Mouse (Mus musculus) testis, adult 2 months (tissue): Measurements from ENCODE around the gene Il2rg. TPM values are rescaled to one million over a fixed set of nuclear protein-coding genes. Genes with fewer than 3 reads are reported as not detected.

Source experiments
- H3K27ac ChIP-seq: fragments of 200-500 bp; 2 replicates; pipeline ENCODE4 v1.5.1; 2012; ENCODE audit warnings: low read depth, low read length; ENCODE audit not compliant: control insufficient read depth, insufficient read depth
- H3K27me3 ChIP-seq: fragments of 200-500 bp; 2 replicates; pipeline ENCODE4 v1.6.1; 2012; ENCODE audit warnings: mild to moderate bottlenecking, low read length, moderate library complexity; ENCODE audit not compliant: control insufficient read depth, insufficient read depth
- H3K36me3 ChIP-seq: fragments of 200-500 bp; 2 replicates; pipeline ENCODE4 v1.6.1; 2012; ENCODE audit warnings: mild to moderate bottlenecking, low read length; ENCODE audit not compliant: control insufficient read depth, insufficient read depth
- H3K4me1 ChIP-seq: fragments of 200-500 bp; 2 replicates; pipeline ENCODE4 v1.6.1; 2012; ENCODE audit warnings: low read length; ENCODE audit not compliant: control insufficient read depth, insufficient read depth
- H3K4me3 ChIP-seq: fragments of 200-500 bp; 2 replicates; pipeline ENCODE4 v1.5.1; 2012; ENCODE audit warnings: low read depth, mild to moderate bottlenecking, low read length, moderate library complexity, mixed read lengths; ENCODE audit not compliant: control insufficient read depth
- CTCF ChIP-seq: fragments of 200-500 bp; IDR thresholded peaks from 2 replicates; pipeline ENCODE4 v1.5.1; 2012; ENCODE audit warnings: low read depth, mild to moderate bottlenecking, inconsistent platforms, low read length, moderate library complexity; ENCODE audit not compliant: control insufficient read depth, insufficient read depth, insufficient replicate concordance
- POLR2A ChIP-seq: fragments of 200-500 bp; IDR thresholded peaks from 2 replicates; pipeline ENCODE4 v1.6.1; 2012; ENCODE audit warnings: low read depth, mild to moderate bottlenecking, inconsistent platforms, low read length, moderate library complexity; ENCODE audit not compliant: control insufficient read depth
- polyA plus RNA-seq: library from polyadenylated mRNA; depleted of rRNA; stranded (reverse); fragments of >200 nt; gene quantifications from 2 replicates; pipeline ENCODE4 v1.2.3, GENCODE M21; 2012

Gene Il2rg
- polyA plus RNA-seq, 1 experiment: 0.44 TPM

DNA sequence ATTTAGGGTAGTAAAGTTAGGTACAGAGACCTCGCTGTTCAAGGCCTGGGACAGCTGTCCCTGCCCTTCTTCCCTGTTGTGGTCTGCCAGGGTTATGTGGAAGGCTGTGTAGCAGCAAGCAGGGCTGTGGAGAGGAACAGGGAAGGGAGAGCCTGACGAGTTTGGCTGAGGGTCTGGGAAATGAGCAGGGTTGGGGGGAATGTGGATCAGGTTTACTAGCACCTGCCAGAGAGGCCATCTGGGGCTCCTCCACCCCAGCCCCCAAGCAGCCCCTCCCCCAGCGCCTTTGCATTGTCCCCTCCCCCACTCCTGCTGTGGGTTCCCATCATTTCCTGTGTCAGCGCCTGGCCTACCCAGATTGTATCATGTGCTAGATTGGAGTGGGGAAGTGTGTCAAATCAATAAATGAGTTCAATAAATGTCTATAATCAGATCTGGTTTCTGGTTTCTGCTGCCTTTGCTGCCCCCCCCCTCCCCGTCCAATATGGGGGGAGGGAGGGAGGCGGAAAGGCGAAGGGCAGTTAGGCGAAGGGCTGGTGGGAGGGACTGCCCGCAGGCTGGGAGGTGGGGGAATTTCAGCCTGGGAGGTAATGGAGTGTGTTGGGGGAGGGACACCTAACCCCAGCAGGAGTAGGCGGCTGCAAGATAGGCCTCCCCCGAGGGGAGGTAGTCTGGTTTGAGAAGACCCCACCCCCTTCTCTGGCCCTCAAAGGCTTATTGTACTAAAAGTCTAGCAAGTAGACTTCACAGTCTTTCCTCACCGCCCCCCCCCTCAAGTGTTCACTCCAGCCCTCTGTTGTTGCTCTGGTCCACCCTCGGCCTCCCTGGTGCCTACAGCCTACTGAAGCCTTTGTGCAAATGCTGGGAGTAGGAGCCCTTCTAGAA, 7.4 kb downstream of the Il2rg start:
- H3K4me3 ChIP-seq: no peak overlapping the region
- no peak overlapping the region for H3K27ac ChIP-seq
- H3K27me3 ChIP-seq: no peaks in the 10 kb centered on the region
- H3K4me1 ChIP-seq: no peaks in the 10 kb centered on the region; the same call in 1 of the 2 replicates
- no peak for TF ChIP-seq POLR2A
- TF ChIP-seq CTCF: no peak
- no peaks in the 10 kb centered on the region for H3K36me3 ChIP-seq

DNA sequence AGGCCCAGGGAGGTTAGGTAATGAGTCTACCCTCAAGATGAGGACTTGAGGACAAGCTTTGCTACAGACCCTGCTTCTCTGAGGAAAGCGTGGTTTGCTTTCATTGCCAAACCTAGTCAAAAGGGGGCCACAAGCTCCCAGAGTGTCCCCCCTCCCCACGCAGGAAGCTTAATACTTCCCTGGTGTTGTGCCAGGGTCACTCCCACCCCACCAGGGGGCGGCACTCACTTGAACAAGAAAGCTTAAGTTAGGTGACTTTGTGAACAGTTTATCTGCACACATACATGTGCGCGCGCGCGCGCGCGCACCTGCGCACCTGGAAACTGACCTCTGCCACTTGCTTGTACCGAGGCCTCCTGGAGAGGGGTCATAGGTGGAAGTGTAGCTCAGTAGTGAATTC, 11.5 kb downstream of the Il2rg start:
- no peaks in the 10 kb centered on the region for H3K36me3 ChIP-seq
- H3K27ac ChIP-seq: no peak overlapping the region
- H3K4me3 ChIP-seq: no peak overlapping the region
- H3K4me1 ChIP-seq: peaks cover 2% of the 10 kb centered on the region; the same call in 1 of the 2 replicates
- no peaks in the 10 kb centered on the region for H3K27me3 ChIP-seq
- TF ChIP-seq POLR2A (no peak), CTCF (no peak)

- Histone ChIP-seq H3K4me3 (peak overlapping the region; percentile 91), H3K4me1 (peaks cover 2% of the 10 kb centered on the region; the same call in 1 of the 2 replicates), H3K36me3 (no peaks in the 10 kb centered on the region), H3K27ac (peak overlapping the region; percentile 24), H3K27me3 (no peaks in the 10 kb centered on the region)
- no peak for TF ChIP-seq POLR2A
- TF ChIP-seq CTCF: no peak
Measured at GRCm38 (mm10) chrX:101254740-101255139, 13.3 kb downstream of the Il2rg start.

DNA sequence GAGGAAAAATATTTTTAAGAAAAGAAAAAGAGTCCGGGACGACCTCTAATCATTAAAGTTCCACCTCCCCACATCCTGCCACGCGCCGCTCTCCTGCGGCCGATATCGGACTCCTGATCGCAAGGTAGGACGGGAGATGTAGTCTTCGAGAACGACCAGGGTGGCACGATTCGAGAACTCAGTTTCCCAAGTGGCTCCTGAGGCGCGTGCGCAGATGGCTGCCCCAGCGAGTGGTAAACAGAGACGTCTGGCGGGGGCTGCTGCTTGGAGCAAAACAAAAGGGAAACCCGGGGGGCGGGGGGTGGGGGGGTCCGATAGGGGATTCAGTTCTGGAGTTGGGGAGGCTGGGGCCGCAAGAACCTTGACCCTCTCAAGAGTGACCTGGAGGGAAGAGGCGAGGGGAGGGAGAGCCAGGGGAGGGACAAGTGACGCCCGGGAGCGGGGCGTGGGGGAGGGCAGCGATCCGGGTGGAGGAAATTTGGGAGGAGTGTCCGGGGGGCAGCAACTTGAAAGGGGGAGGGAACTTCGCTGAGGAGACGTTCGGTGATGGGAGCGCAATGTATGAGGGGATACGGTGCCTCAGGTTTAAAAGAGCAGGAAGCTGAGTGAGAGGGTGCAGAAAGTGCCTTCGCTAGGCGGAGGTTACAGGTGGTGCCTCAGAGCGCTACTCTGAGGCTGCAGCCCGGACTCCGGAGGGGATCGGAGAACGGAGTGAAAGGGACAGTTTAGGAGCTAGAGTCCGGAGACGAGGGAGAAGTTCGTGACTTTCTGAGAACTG, 13.9 kb downstream of the Il2rg start, which contains the start of gene Foxo4:
Foxo4 (plus strand) TSS at position 577 of the 778 bp plus-strand sequence.
- Histone ChIP-seq H3K27me3 (no peaks in the 10 kb centered on the region), H3K36me3 (no peaks in the 10 kb centered on the region), H3K4me1 (peaks cover 2% of the 10 kb centered on the region; the same call in 1 of the 2 replicates), H3K4me3 (peak within 1 kb of the TSS; percentile 91), H3K27ac (peak within 1 kb of the TSS; percentile 24)
- no peak for TF ChIP-seq POLR2A
- no peak for TF ChIP-seq CTCF

DNA sequence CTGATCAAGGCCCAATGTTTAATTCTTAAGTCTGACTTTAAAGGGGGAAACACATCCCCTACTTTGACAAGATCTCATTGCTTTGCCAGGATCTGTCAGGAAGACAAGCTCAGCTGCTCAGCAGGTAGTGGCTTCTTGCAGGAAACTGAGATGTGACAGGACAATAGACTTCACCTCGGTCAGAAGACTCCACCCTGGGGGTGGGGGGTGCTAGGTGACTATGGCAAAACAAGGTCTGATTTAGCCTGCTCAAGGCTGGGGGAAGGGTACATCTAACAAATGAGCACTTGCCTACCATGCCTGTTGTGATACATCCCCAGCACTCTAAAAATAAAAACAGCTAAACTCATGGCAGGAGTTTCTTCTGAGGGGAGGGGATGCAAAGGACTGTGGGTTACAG, 23.0 kb downstream of the Il2rg start:
- Histone ChIP-seq H3K27ac (no peak overlapping the region), H3K36me3 (no peaks in the 10 kb centered on the region), H3K4me3 (peak overlapping the region; percentile 21; the same call in 1 of the 2 replicates), H3K4me1 (no peaks in the 10 kb centered on the region), H3K27me3 (no peaks in the 10 kb centered on the region)
- no peak for TF ChIP-seq POLR2A
- no peak for TF ChIP-seq CTCF

- Histone ChIP-seq H3K27me3 (no peaks in the 10 kb centered on the region), H3K4me1 (peaks cover 2% of the 10 kb centered on the region; the same call in 1 of the 2 replicates), H3K36me3 (no peaks in the 10 kb centered on the region), H3K4me3 (peak overlapping the region; percentile 77), H3K27ac (no peak overlapping the region)
- TF ChIP-seq CTCF (no peak), POLR2A (no peak)
Measured at GRCm38 (mm10) chrX:101222796-101223162, 45.3 kb downstream of the Il2rg start.
